Mouse (Mus musculus) lung, postnatal 10 days (tissue): ENCODE data around the gene Lyrm4.
"Not testable (repeated sequence)": the region's sequence is repeated elsewhere in the genome, so short reads cannot be mapped to it uniquely, and the experiment has no call there.

Experiments used
- DNase-seq: peaks from one replicate; pipeline ENCODE4 v3.0.0; 2021

The Lyrm4 gene

DNA sequence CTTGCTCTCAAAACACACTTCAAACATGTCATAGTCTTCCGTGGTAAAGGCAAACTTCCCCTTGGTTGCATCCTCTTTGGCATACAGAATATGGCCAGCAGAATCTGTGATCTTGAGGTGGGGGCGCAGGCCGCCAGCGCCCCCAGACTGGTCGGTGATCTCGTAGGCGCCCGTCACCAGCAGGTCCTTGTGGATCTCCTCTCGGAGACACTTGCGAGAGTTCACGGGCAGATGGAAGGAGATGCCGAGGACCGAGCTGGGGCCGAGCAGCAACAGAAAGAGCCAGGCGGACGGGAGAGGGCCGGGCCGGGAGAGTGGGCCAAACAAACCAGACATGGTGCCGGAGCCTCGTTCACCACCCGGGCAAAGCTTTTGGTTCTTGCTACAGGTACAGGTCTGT is 126.1 kb downstream of the Lyrm4 start:
- DNase-seq, result not testable (repeated sequence)

DNA sequence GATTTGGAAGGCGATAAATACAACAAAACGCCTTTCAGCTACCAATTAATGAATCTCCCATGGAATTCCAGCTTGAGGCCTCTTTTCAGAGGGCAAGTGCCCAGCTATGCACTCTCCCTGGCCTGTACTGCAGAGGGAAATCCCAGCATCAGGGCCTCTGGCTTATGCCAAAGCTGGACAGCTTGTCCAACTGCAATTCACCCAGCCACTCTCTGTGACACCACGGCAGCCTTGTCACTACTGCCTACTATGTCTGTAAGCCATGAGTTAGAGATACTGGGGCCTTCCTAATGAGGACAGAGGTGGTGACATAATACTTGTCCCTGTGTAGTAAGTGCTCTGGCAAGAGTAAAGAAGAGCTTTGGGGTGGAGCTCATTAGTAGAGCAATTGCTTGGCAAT is 128.0 kb downstream of the Lyrm4 start:
- DNase-seq, result no peak

DNA sequence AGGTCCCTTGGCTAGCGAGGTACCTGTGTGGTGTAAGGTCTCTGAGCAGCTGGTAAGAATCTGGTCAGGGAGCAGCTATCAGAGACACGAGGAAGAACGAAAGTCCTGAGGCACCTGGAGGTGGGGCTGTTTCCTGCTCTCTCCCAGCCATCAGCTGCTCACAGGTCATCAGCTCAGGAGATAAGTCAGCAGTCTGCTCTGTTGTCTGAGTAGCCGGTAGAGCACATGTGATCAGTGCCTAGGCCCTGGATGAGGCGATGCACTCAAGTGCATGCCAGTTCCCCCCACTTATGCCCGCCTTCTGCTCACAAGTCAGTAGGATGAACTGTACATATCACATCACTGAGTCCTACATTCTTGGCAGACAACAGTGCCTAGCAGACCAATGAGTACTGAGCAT is 134.3 kb downstream of the Lyrm4 start:
- DNase-seq, result no peak

- no peak for DNase-seq
Measured at GRCm38 (mm10) chr13:35980471-35980870, 136.9 kb downstream of the Lyrm4 start.

- no peak for DNase-seq
Measured at GRCm38 (mm10) chr13:35976912-35977311, 140.4 kb downstream of the Lyrm4 start.

- no peak for DNase-seq
Measured at GRCm38 (mm10) chr13:35969829-35970228, 147.5 kb downstream of the Lyrm4 start.

GRCm38 (mm10) chr13:35969431-35969721 is 147.9 kb downstream of the Lyrm4 start:
- DNase-seq, result no peak

- peak; percentile 55 for DNase-seq
Measured at GRCm38 (mm10) chr13:35968719-35969430, 148.5 kb downstream of the Lyrm4 start.

DNA sequence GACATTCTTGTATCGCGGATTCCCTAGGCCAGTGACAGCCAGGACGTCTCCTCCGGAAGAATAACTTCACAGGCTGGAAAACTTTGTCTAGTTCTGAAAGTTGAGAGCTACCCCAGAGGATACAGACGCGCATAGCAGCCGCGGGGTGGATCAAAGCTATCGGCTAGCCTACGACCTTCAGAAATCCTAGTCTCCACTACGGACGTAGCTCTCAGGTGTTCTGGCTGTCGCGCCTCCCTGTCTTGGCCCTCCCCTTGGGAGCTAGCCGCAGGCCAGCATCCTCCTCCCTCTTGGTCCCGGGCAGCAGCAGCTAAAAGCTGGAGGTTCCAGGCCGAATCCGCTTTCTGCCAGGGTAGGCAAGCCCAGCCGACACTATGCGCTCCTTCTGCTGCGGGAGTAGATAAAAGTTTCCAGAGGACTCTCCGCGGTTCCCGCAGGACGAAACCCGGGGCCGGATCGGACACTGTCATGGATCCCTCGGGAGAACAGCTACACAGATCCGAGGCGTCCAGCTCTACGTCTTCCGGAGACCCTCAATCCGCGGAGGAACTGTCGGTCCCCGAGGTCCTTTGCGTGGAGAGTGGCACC is 149.1 kb downstream of the Lyrm4 start:
- peak; percentile 33 for DNase-seq

GRCm38 (mm10) chr13:35967690-35968089 is 149.6 kb downstream of the Lyrm4 start:
- no peak for DNase-seq

GRCm38 (mm10) chr13:35963583-35963982 is 153.7 kb downstream of the Lyrm4 start:
- no peak for DNase-seq

GRCm38 (mm10) chr13:35959391-35960067 is 157.8 kb downstream of the Lyrm4 start:
- no peak for DNase-seq

GRCm38 (mm10) chr13:35958539-35958938 is 158.8 kb downstream of the Lyrm4 start, which contains the start of gene Ppp1r3g:
Gene Ppp1r3g, plus strand, starts transcription at chr13:35958839.
- no peak for DNase-seq

- DNase-seq, result peak; percentile 50
Measured at GRCm38 (mm10) chr13:35949814-35950455, 167.4 kb downstream of the Lyrm4 start.

DNA sequence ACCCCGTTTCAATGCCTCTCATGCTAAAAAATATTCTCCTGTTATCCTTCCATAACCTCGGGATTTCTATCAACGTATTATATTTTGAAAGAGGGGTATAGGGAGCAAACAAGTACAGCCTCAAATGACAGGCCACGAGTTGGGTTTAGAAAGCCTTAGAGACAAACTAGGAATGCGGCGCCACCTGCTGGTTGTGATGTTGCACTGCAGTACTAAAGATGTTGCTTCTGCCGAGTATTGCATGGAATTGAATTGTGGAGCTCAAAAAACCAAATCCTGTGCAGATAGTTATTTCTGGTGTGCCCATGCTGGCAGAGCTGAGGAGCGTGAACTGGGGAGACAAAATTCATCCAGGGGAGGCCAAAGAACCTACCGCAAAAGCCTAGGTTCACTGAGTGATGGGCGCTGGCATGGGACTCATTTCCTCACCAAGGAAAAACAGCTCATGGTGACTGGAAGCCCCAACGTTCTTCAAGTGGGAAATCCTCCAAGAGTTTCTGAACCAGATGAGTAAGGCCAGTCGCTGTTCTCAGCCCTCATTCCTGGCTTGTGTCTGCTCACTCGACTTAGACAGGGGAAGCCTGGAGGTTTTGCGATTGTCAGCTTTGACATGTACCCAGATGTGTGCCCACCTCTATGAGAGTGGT is 169.8 kb downstream of the Lyrm4 start:
- peak; percentile 82 for DNase-seq

GRCm38 (mm10) chr13:35946659-35947353 is 170.5 kb downstream of the Lyrm4 start:
- DNase-seq, result no peak

DNA sequence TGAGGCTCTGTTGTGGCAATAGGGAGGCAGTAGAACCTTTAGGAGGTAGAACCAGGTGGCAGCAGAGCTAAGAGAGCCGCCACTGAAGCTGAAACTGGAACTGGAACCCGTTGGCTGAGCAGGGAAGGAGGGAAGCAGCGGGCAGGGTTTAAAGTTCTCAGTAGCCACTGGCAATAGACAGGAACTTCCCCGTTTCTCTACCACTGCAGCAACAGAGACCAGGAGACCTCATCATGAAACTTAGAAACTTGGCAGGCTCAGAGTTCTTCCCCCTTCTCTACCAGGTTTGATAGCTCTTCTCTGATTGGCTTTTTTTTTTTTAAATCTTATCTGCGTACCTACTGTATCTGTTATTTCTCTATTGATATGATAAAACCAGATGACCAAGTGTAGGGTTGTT is 176.4 kb downstream of the Lyrm4 start:
- no peak for DNase-seq

- no peak for DNase-seq
Measured at GRCm38 (mm10) chr13:35939871-35940665, 177.3 kb downstream of the Lyrm4 start.

DNA sequence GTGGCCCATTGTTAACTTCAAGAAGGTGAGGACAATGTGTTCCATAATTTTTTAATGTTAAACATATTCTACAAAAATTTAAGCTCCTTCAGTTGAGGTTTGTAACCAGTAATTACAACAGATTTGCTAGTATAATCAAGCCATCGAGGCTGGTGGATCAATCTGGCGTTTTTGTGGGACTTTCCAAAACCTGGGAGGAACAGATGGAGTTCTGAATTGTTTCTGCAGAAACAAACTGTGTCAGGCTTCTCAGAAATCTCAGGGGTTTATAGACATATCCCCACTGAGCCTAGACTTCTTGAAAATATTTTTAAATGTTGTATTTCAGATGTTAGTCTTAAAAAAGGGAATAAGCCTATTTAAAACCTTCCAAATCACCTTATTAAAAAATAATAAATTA is 179.3 kb downstream of the Lyrm4 start:
- no peak for DNase-seq
